Mouse (Mus musculus) hindbrain, embryonic 13.5 days (tissue): ENCODE results near the gene Gm6525. TPM values are rescaled to one million over a fixed set of nuclear protein-coding genes. Genes with fewer than 3 reads are reported as not detected.
A peak's percentile ranks its signal among the peaks of the same experiment; 100 is the strongest.

Experiments used
- ATAC-seq: fragments of 200-750 bp; cut with Nextera tagmentation; 2 replicates; pipeline ENCODE4 v1.8.0; 2017; ENCODE audit warnings: moderate TSS enrichment; ENCODE audit not compliant: low FRiP score
- H3K27ac ChIP-seq: fragments of 300-500 bp; sonication (generic); 2 replicates; pipeline ENCODE4 v1.5.1; 2015; ENCODE audit warnings: inconsistent platforms, mild to moderate bottlenecking, moderate library complexity
- H3K27me3 ChIP-seq: fragments of 300-500 bp; sonication (generic); 2 replicates; pipeline ENCODE4 v1.6.1; 2015; ENCODE audit warnings: mild to moderate bottlenecking, inconsistent platforms
- H3K36me3 ChIP-seq: fragments of 300-500 bp; sonication (generic); 2 replicates; pipeline ENCODE4 v1.6.1; 2015; ENCODE audit warnings: mild to moderate bottlenecking, inconsistent platforms
- H3K4me1 ChIP-seq: fragments of 300-500 bp; sonication (generic); replicated peaks from 2 replicates; pipeline ENCODE4 v1.6.1; 2015; ENCODE audit warnings: inconsistent platforms
- H3K4me2 ChIP-seq: fragments of 300-500 bp; sonication (generic); 2 replicates; pipeline ENCODE4 v1.6.1; 2015; ENCODE audit warnings: inconsistent platforms, mild to moderate bottlenecking, moderate library complexity
- H3K4me3 ChIP-seq: fragments of 300-500 bp; sonication (generic); 2 replicates; pipeline ENCODE4 v1.5.1; 2015; ENCODE audit warnings: mild to moderate bottlenecking, inconsistent platforms
- H3K9ac ChIP-seq: fragments of 300-500 bp; sonication (generic); 2 replicates; pipeline ENCODE4 v1.6.1; 2015; ENCODE audit warnings: mild to moderate bottlenecking, inconsistent platforms
- H3K9me3 ChIP-seq: fragments of 300-500 bp; sonication (generic); 2 replicates; pipeline ENCODE4 v1.6.1; 2016; ENCODE audit warnings: inconsistent platforms
- WGBS: fragments of 180-500 bp; shearing (Covaris S2); methylation state at CpG from one replicate; pipeline ENCODE4 v1.1.7; 2015; 5-methylcytosine and 5-hydroxymethylcytosine counted together
- polyA plus RNA-seq: library from polyadenylated mRNA; unstranded; fragments of >200 nt; fragmentation: Nextera tagmentation; extraction: Ambion mirVana; gene quantifications from 2 replicates; pipeline ENCODE4 v1.2.1, GENCODE M21; 2015

The Gm6525 gene
- polyA plus RNA-seq, 1 experiment from 2014 or later: 2.9 TPM

GRCm38 (mm10) chr3:84177834-84178233, 3.9 kb downstream of the Gm6525 start:
- Histone ChIP-seq H3K9me3 (no peaks in the 10 kb centered on the region), H3K27ac (no peak overlapping the region), H3K27me3 (no peaks in the 10 kb centered on the region), H3K9ac (no peak overlapping the region), H3K4me1 (peaks cover 22% of the 10 kb centered on the region), H3K36me3 (peaks cover 26% of the 10 kb centered on the region), H3K4me2 (no peak overlapping the region), H3K4me3 (no peak overlapping the region)
- no peak for ATAC-seq
- WGBS: 91% methylated on average over 2 of the region's 2 CpGs

GRCm38 (mm10) chr3:84180304-84180703, 6.4 kb downstream of the Gm6525 start:
- WGBS: 83% methylated on average over 2 of the region's 2 CpGs
- H3K36me3 ChIP-seq: peaks cover 18% of the 10 kb centered on the region
- peaks cover 22% of the 10 kb centered on the region for H3K4me1 ChIP-seq
- no peak overlapping the region for H3K9ac ChIP-seq
- H3K27me3 ChIP-seq: no peaks in the 10 kb centered on the region
- no peak overlapping the region for H3K27ac ChIP-seq
- H3K9me3 ChIP-seq: no peaks in the 10 kb centered on the region
- H3K4me2 ChIP-seq: no peak overlapping the region
- H3K4me3 ChIP-seq: no peak overlapping the region
- no peak for ATAC-seq

- peaks cover 18% of the 10 kb centered on the region for H3K36me3 ChIP-seq
- H3K9me3 ChIP-seq: no peaks in the 10 kb centered on the region
- H3K27me3 ChIP-seq: no peaks in the 10 kb centered on the region
- no peak overlapping the region for H3K27ac ChIP-seq
- H3K4me3 ChIP-seq: no peak overlapping the region
- H3K4me1 ChIP-seq: peaks cover 22% of the 10 kb centered on the region
- no peak overlapping the region for H3K4me2 ChIP-seq
- ATAC-seq: no peak
- H3K9ac ChIP-seq: 0 out of 2 replicates have a peak overlapping the region, but pooled peaks have one; percentile 29
- 38% methylated on average over 8 of the region's 8 CpGs for WGBS
These were observed 7.2 kb downstream of the Gm6525 start for GRCm38 (mm10) chr3:84181102-84181501.

DNA sequence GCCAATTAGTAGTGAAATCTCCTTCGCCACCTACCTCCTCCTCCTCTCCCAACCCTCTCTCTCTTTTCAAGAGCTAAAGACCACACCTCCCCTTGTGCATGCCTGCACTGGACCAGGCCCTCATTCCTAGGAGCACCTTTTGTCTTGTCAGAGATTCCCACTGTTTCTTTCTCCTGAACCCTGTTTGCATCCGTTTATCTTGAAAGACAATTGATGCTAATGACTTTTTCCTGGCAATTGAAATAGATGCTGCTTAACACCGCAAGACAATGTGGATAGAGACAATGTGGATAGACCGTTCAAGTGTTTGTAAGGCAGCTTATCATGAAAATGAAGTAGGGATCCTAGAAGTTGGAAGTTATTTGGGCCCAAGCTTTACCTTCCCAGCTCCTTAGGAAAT, 7.8 kb downstream of the Gm6525 start:
- peaks cover 22% of the 10 kb centered on the region for H3K4me1 ChIP-seq
- WGBS: 21% methylated on average over 4 of the region's 4 CpGs
- no peak for ATAC-seq
- H3K27ac ChIP-seq: peak overlapping the region; percentile 23; the same call in 1 of the 2 replicates
- H3K9me3 ChIP-seq: no peaks in the 10 kb centered on the region
- no peak overlapping the region for H3K4me2 ChIP-seq
- no peak overlapping the region for H3K4me3 ChIP-seq
- no peak overlapping the region for H3K9ac ChIP-seq
- no peaks in the 10 kb centered on the region for H3K27me3 ChIP-seq
- peaks cover 16% of the 10 kb centered on the region for H3K36me3 ChIP-seq

- Histone ChIP-seq H3K4me2 (no peak overlapping the region), H3K4me3 (no peak overlapping the region), H3K27me3 (no peaks in the 10 kb centered on the region), H3K4me1 (peaks cover 19% of the 10 kb centered on the region), H3K27ac (no peak overlapping the region), H3K9ac (no peak overlapping the region), H3K9me3 (no peaks in the 10 kb centered on the region), H3K36me3 (peaks cover 54% of the 10 kb centered on the region)
- WGBS: 64% methylated on average over 10 of the region's 10 CpGs
- no peak for ATAC-seq
These were observed 15.8 kb downstream of the Gm6525 start for GRCm38 (mm10) chr3:84189629-84190173.

DNA sequence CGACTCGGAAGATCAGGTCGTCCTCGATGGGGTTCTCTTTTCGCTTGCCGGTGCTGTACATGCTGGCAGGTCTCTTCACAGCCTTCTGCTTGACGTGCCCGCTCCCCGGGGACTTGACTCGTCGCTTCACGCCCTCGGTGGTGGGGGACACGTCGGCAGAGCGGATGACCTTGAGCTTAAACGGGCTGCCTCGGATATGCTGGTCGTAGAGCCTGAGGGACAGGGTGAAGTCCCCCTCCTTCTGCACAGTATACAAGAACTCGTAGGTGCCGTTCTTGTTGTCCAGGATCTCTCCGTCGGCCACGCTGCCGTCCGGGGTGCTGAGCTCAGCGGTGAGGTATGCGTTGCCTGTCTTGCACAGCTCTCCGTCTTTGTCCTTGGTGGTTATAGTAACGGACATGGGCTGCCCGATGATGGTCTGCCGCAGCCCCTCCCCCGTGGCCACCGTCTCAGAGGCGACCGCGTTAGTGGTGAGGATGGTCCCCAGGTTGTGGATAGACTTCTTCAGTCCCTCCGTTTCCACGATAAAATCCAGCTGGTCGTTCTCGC, 16.7 kb downstream of the Gm6525 start:
- WGBS: 22% methylated on average over 41 of the region's 41 CpGs
- Histone ChIP-seq H3K4me1 (peaks cover 19% of the 10 kb centered on the region), H3K4me2 (peak overlapping the region; percentile 29), H3K27me3 (no peaks in the 10 kb centered on the region), H3K27ac (0 out of 2 replicates have a peak overlapping the region, but pooled peaks have one; percentile 19), H3K36me3 (peaks cover 54% of the 10 kb centered on the region), H3K9ac (peak overlapping the region; percentile 35; the same call in 1 of the 2 replicates), H3K4me3 (no peak overlapping the region), H3K9me3 (no peaks in the 10 kb centered on the region)
- ATAC-seq: peak; percentile 40; the same call in 1 of the 2 replicates

- Histone ChIP-seq H3K27me3 (no peaks in the 10 kb centered on the region), H3K9ac (no peak overlapping the region), H3K36me3 (peaks cover 58% of the 10 kb centered on the region), H3K9me3 (no peaks in the 10 kb centered on the region), H3K27ac (0 out of 2 replicates have a peak overlapping the region, but pooled peaks have one; percentile 19), H3K4me2 (peak overlapping the region; percentile 29), H3K4me1 (peaks cover 19% of the 10 kb centered on the region), H3K4me3 (no peak overlapping the region)
- ATAC-seq: peak; percentile 4; the same call in 1 of the 2 replicates
- 47% methylated on average over 21 of the region's 21 CpGs for WGBS
These were observed 17.4 kb downstream of the Gm6525 start for GRCm38 (mm10) chr3:84191141-84191881.

GRCm38 (mm10) chr3:84193881-84194280, 20.0 kb downstream of the Gm6525 start:
- Histone ChIP-seq H3K4me1 (peaks cover 19% of the 10 kb centered on the region), H3K27me3 (no peaks in the 10 kb centered on the region), H3K9me3 (no peaks in the 10 kb centered on the region), H3K9ac (no peak overlapping the region), H3K27ac (no peak overlapping the region), H3K36me3 (peaks cover 57% of the 10 kb centered on the region), H3K4me2 (no peak overlapping the region), H3K4me3 (no peak overlapping the region)
- no peak for ATAC-seq
- whole genome bisulfite sequencing: 51% methylated on average over 4 of the region's 4 CpGs

DNA sequence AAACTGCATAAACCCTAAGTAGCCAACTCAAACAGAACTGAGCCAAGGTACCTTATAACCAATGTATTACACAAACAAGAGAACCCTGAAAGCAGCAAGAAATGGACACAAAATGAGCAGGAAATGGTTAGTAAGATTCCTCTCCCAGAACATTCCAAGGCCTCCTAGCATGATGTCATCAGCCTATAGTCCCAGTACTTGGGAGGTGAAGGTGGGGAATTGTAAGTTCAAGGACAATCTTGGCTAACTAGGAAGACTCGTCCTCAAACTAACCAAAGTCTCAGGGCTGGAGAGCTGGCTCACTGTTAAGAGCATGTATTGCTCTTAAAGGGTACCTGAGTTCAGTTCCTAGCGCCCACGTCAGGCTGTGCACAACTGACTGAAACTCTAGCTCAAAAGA, 24.3 kb downstream of the Gm6525 start:
- peaks cover 27% of the 10 kb centered on the region for H3K36me3 ChIP-seq
- H3K9me3 ChIP-seq: no peaks in the 10 kb centered on the region
- 94% methylated on average over 3 of the region's 3 CpGs for WGBS
- H3K27me3 ChIP-seq: no peaks in the 10 kb centered on the region
- H3K9ac ChIP-seq: no peak overlapping the region
- H3K4me1 ChIP-seq: peaks cover 16% of the 10 kb centered on the region
- no peak overlapping the region for H3K27ac ChIP-seq
- no peak for ATAC-seq
- H3K4me2 ChIP-seq: no peak overlapping the region
- H3K4me3 ChIP-seq: no peak overlapping the region

DNA sequence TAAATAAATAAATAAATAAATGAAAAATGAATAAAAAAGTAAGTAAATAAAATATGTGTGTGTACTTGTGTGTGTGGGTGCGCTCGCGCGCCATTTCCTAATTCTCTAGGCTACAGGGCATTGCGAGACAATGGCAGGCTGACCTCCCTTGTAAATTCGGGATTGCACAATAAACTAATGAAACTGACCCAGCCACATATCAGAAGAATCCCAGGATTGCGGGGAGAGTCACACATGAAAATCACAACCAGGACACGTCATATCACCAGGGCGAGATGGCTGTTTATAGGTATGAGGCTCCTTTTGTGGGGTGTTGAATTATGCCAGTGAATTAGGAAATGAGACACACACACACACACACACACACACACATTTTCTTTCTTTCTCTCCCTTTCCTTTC, 25.6 kb downstream of the Gm6525 start:
- Histone ChIP-seq H3K4me3 (no peak overlapping the region), H3K27me3 (no peaks in the 10 kb centered on the region), H3K27ac (no peak overlapping the region), H3K9me3 (no peaks in the 10 kb centered on the region), H3K4me1 (peaks cover 16% of the 10 kb centered on the region), H3K36me3 (peaks cover 22% of the 10 kb centered on the region), H3K4me2 (no peak overlapping the region), H3K9ac (no peak overlapping the region)
- no peak for ATAC-seq
- WGBS: 96% methylated on average over 9 of the region's 9 CpGs

DNA sequence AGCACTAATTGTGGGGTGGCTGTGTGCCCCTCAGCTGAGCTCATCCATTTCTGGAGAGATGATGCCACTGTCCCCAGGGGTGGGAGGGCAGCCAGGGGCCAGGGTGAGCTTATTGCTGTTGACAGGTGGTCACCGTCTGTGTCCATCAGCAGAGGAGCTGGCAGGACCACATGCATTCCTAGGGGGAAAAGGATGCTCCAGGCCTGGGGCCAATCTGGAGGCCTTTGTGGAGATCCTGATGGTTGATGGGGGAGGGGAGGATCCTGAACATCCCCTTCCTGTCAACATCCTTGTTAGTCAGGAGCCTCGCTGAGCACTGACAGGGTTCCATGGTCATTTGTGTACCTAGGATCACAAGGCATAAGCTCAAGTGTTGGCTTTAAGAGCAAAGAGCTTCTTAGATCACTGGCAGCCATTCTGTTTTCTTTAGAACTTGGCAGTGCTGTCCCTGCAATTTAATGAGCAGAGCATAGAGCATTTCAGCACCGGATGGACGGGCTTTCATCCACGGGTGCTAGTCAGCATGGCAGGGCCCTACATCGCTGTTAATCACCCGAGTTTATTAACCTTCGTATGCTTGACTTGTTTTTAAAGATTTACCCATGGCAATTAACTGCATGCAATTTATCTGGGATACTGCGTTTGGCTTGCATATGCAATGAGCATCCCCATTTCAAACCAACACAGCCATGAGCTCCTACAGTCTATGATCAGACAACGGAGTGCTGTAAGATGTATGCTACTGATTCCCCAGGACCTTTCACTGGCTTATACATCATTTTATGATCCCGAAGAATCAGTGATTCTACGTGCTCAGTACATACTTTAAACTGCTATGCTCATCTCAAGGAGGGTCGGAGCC, 26.9 kb downstream of the Gm6525 start:
- Histone ChIP-seq H3K9me3 (no peaks in the 10 kb centered on the region), H3K36me3 (peaks cover 34% of the 10 kb centered on the region), H3K27me3 (no peaks in the 10 kb centered on the region), H3K4me3 (no peak overlapping the region), H3K9ac (no peak overlapping the region), H3K4me2 (no peak overlapping the region), H3K4me1 (peaks cover 16% of the 10 kb centered on the region), H3K27ac (peak overlapping the region; percentile 79)
- 47% methylated on average over 13 of the region's 13 CpGs for WGBS
- ATAC-seq: peak; percentile 82

DNA sequence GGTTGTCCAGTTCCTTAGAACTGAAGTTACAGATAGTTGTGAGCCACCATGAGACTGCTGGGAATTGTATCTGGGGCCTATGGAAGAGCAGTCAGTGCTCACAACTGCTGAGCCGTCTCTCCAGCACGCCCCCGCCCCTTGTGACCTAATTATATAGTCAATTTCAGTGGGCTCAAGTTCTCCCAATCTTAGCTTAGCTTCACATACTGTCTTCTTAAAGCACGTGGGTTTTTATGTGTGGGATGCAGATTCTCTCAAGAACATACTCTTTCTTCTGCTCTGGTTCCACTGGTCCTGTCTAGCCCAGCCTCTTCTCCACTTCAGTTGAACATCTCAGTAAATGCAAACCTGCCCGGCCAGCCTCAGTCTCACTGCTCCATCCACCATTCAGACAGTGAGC, 30.7 kb downstream of the Gm6525 start:
- H3K36me3 ChIP-seq: peaks cover 61% of the 10 kb centered on the region
- H3K9me3 ChIP-seq: no peaks in the 10 kb centered on the region
- 88% methylated on average over 5 of the region's 5 CpGs for WGBS
- no peak overlapping the region for H3K4me2 ChIP-seq
- no peak overlapping the region for H3K4me3 ChIP-seq
- H3K27me3 ChIP-seq: no peaks in the 10 kb centered on the region
- H3K27ac ChIP-seq: no peak overlapping the region
- no peak overlapping the region for H3K9ac ChIP-seq
- H3K4me1 ChIP-seq: peaks cover 24% of the 10 kb centered on the region
- ATAC-seq: no peak
